ENCODE assay signal across 15 mouse cellular contexts in the genomic region with DNA sequence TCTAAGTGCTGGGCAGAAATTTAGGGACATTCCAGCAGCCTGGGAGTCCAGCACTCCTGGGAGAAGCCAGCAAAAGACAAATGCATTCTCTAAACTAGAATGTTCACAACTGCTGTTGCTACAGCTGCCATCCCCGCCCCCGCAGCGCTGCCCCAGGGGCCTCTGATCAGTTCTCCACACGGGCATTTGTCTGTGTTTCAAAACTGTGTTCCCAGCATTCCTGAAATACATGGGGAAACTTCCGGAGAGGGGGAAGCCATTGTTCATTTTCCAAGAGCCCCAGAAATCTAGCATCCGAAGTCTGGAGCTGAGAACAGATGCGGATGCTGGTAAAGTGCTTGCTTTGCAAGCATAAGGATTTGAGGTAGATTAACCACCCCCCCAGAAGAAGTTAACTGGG. TPM values are rescaled to one million over a fixed set of nuclear protein-coding genes. Genes with fewer than 3 reads are reported as not detected.
A peak's percentile ranks its signal among the peaks of the same experiment; 100 is the strongest.
DNase-seq lines count a peak whose midpoint lies in the region; ATAC-seq and TF ChIP-seq lines count a peak whose summit lies in the region.
"Had no signal": no experiment of that assay in that cellular context is flagged by ENCODE, and none has a peak within 500 bp of the region (broad histone marks: within the 10 kb centered on the region; RNA-seq: fewer than 3 reads in every experiment).

No protein-coding gene starts in this region.

- TF ChIP-seq CTCF in heart, postnatal 0 days (IDR thresholded peaks at IDR 0.05; ENCODE audit: low read depth) = no peak
- TF ChIP-seq CTCF in lung, embryonic 14.5 days (IDR thresholded peaks at IDR 0.05; ENCODE audit: low read depth) = no peak
- TF ChIP-seq CTCF in lung, adult 2 months (IDR thresholded peaks at IDR 0.05; ENCODE audit: insufficient read depth, low read length) = no peak

- no peak overlapping the region for H3K27ac ChIP-seq in heart, postnatal 0 days (ENCODE audit: low read depth)
- H3K27ac ChIP-seq in lung, embryonic 14.5 days (ENCODE audit: low read depth) = 0 out of 2 replicates have a peak overlapping the region, but pooled peaks have one; percentile 24
- peak overlapping the region; percentile 83 for H3K27ac ChIP-seq in embryonic facial prominence, embryonic 10.5 days (replicated peaks)
- H3K27ac ChIP-seq: heart, embryonic 15.5 days; lung, embryonic 15.5 days had no signal

- no peak for TF ChIP-seq POLR2A in lung, adult 2 months (IDR thresholded peaks at IDR 0.05; ENCODE audit: borderline replicate concordance, extremely low read depth, low read depth, low read length)
- no peak for TF ChIP-seq POLR2A in myocyte (IDR thresholded peaks at IDR 0.05; ENCODE audit: insufficient read length, low read depth)

- no peaks in the 10 kb centered on the region for H3K79me2 ChIP-seq in myocyte (ENCODE audit: control insufficient read depth, insufficient read depth)

- no peaks in the 10 kb centered on the region for H3K36me3 ChIP-seq in heart, postnatal 0 days (replicated peaks; ENCODE audit: control insufficient read depth, insufficient read depth, low read length)
- H3K36me3 ChIP-seq in lung, embryonic 14.5 days (ENCODE audit: insufficient read depth) = no peaks in the 10 kb centered on the region
- H3K36me3 ChIP-seq in embryonic facial prominence, embryonic 10.5 days (replicated peaks) = no peaks in the 10 kb centered on the region
- no peaks in the 10 kb centered on the region for H3K36me3 ChIP-seq in myocyte (ENCODE audit: control insufficient read depth, insufficient read depth)
- H3K36me3 ChIP-seq: heart, embryonic 15.5 days; lung, embryonic 15.5 days had no signal

- peak; percentile 17 for DNase-seq in heart, postnatal 0 days (ENCODE audit: low spot score)
- no peak for DNase-seq in heart, adult 9 months (ENCODE audit: low spot score in 2 of 2)
- peak; percentile 51 for DNase-seq in lung, embryonic 14.5 days
- DNase-seq in lung, adult 2 months = no peak
- DNase-seq in embryonic facial prominence, embryonic 10.5 days (ENCODE audit: low spot score) = peak; percentile 63
- no peak for DNase-seq in adrenal gland, adult 2 months
- DNase-seq: adrenal gland, postnatal 14 days; midbrain, embryonic 14.5 days; thymus, adult 18-20 months had no signal

- H3ac ChIP-seq in myocyte (ENCODE audit: control insufficient read depth, insufficient read length) = no peak overlapping the region

- WGBS in heart, postnatal 0 days = 35% methylated on average over 7 of the region's 7 CpGs
- 23% methylated on average over 7 of the region's 7 CpGs for WGBS in lung, embryonic 14.5 days
- 40% methylated on average over 7 of the region's 7 CpGs for WGBS in lung, adult 2 months
- 30% methylated on average over 7 of the region's 7 CpGs for WGBS in embryonic facial prominence, embryonic 10.5 days

- TF ChIP-seq EP300 in heart, postnatal 0 days (IDR thresholded peaks at IDR 0.05; ENCODE audit: low read depth) = no peak

- no peak overlapping the region for H3K4me2 ChIP-seq in heart, postnatal 0 days (ENCODE audit: low read depth, low read length)
- H3K4me2 ChIP-seq in lung, embryonic 14.5 days = no peak overlapping the region
- peak overlapping the region; percentile 42 for H3K4me2 ChIP-seq in myocyte (ENCODE audit: low read depth)
- H3K4me2 ChIP-seq: heart, embryonic 15.5 days; lung, embryonic 15.5 days had no signal

- no peak overlapping the region for H3K4me3 ChIP-seq in heart, postnatal 0 days (ENCODE audit: low read depth, low read length)
- no peak overlapping the region for H3K4me3 ChIP-seq in lung, embryonic 14.5 days (ENCODE audit: low read depth, low read length)
- H3K4me3 ChIP-seq in lung, adult 2 months (replicated peaks; ENCODE audit: extremely low read depth, low read depth, low read length) = no peak overlapping the region
- H3K4me3 ChIP-seq in embryonic facial prominence, embryonic 10.5 days = no peak overlapping the region; the same call in 1 of the 2 replicates
- no peak overlapping the region for H3K4me3 ChIP-seq in myocyte
- H3K4me3 ChIP-seq: heart, embryonic 15.5 days; lung, embryonic 15.5 days had no signal

- ATAC-seq in heart, postnatal 0 days (ENCODE audit: insufficient read depth, low read depth) = no peak
- no peak for ATAC-seq in lung, embryonic 14.5 days (ENCODE audit: insufficient read depth)
- ATAC-seq: forebrain, embryonic 16.5 days; Patski had no signal

- no peaks in the 10 kb centered on the region for H3K9me3 ChIP-seq in heart, postnatal 0 days (replicated peaks; ENCODE audit: control insufficient read depth, low read length)
- no peaks in the 10 kb centered on the region for H3K9me3 ChIP-seq in lung, embryonic 14.5 days (ENCODE audit: low read depth, low read length)
- H3K9me3 ChIP-seq in embryonic facial prominence, embryonic 10.5 days = no peaks in the 10 kb centered on the region
- H3K9me3 ChIP-seq: heart, embryonic 15.5 days; lung, embryonic 15.5 days had no signal

- H3K27me3 ChIP-seq in heart, postnatal 0 days (ENCODE audit: control insufficient read depth, insufficient read depth, low read length) = peaks cover 39% of the 10 kb centered on the region
- H3K27me3 ChIP-seq in lung, embryonic 14.5 days (ENCODE audit: insufficient read depth, low read length) = peaks cover 19% of the 10 kb centered on the region
- peaks cover 27% of the 10 kb centered on the region for H3K27me3 ChIP-seq in embryonic facial prominence, embryonic 10.5 days (replicated peaks; ENCODE audit: low read depth, poor library complexity, severe bottlenecking)
- H3K27me3 ChIP-seq in myocyte (ENCODE audit: control insufficient read depth, insufficient read depth, insufficient read length) = peaks cover 9% of the 10 kb centered on the region

- peaks cover 11% of the 10 kb centered on the region; the same call in 1 of the 2 replicates for H3K4me1 ChIP-seq in heart, postnatal 0 days (ENCODE audit: control insufficient read depth, insufficient read depth)
- H3K4me1 ChIP-seq in lung, embryonic 14.5 days (ENCODE audit: insufficient read depth) = peaks cover 6% of the 10 kb centered on the region; the same call in 1 of the 2 replicates
- H3K4me1 ChIP-seq in lung, adult 2 months (ENCODE audit: control insufficient read depth, insufficient read depth, low read length) = no peaks in the 10 kb centered on the region
- H3K4me1 ChIP-seq in embryonic facial prominence, embryonic 10.5 days = peaks cover 49% of the 10 kb centered on the region

- no peak overlapping the region for H3K9ac ChIP-seq in heart, postnatal 0 days (replicated peaks; ENCODE audit: low read depth, low read length)
- no peak overlapping the region for H3K9ac ChIP-seq in lung, embryonic 14.5 days
- H3K9ac ChIP-seq: heart, embryonic 15.5 days; lung, embryonic 15.5 days had no signal

TF ChIP-seq in myocyte, 11 proteins besides CTCF, POLR2A, EP300 and RAD21:
- TF ChIP-seq MYOD1 (IDR thresholded peaks at IDR 0.05; ENCODE audit: control insufficient read depth in 1 of 3, insufficient read length in 2 of 3, low read depth in 2 of 3) (peak in 2 of 3 experiments; percentile 89 to 94), REST (IDR thresholded peaks at IDR 0.05; ENCODE audit: insufficient read depth, insufficient read length) (no peak), TCF3 (IDR thresholded peaks at IDR 0.05; ENCODE audit: insufficient read length, low read depth) (peak; percentile 28), MYOG (IDR thresholded peaks at IDR 0.05; ENCODE audit: control insufficient read depth in 1 of 3, insufficient read depth in 1 of 3, insufficient read length in 2 of 3, low read depth in 2 of 3) (peak in 2 of 3 experiments; percentile 61 to 90), TCF12 (IDR thresholded peaks at IDR 0.05; ENCODE audit: insufficient read depth, poor library complexity, severe bottlenecking) (peak; percentile 59), SRF (IDR thresholded peaks at IDR 0.05; ENCODE audit: control insufficient read depth, insufficient read length, low read depth) (no peak)

RNA-seq across cellular contexts. Expression of a gene that starts 3.9 kb away (rescaled TPM):
- total RNA-seq in heart, postnatal 0 days (2014; rRNA removed; ENCODE audit: low replicate concordance) = 8.1 and 9.9 TPM in 2 replicates
- 4.1 and 5.4 TPM in 2 replicates for polyA plus RNA-seq in heart, postnatal 0 days (2015; fragmentation: Nextera tagmentation; extraction: Ambion mirVana)
- 9.0 and 11.7 TPM in 2 replicates for polyA plus RNA-seq in lung, embryonic 14.5 days (2014; fragmentation: Nextera tagmentation; extraction: Ambion mirVana)
- 1.5 and 2.0 TPM in 2 replicates for polyA plus RNA-seq in lung, adult 2 months (2012; rRNA removed)
- polyA plus RNA-seq in embryonic facial prominence, embryonic 10.5 days (2016; fragmentation: Nextera tagmentation; extraction: Ambion mirVana) = 103 and 118 TPM in 2 replicates
- 1.00 TPM for polyA plus RNA-seq in myocyte (2012; fragmentation: generic; extraction: Trizol)
- total RNA-seq in adrenal gland, adult 2 months (2021) = not detected
- polyA plus RNA-seq in adrenal gland, adult 2 months (2012; rRNA removed) = 0.20 and 0.26 TPM in 2 replicates
- total RNA-seq: common myeloid progenitor, adult 5-6 weeks had no signal

RNA-seq across cellular contexts. Expression of a gene that starts 21.0 kb away (rescaled TPM):
- total RNA-seq in heart, postnatal 0 days (2014; rRNA removed; ENCODE audit: low replicate concordance) = 7.0 and 18.3 TPM in 2 replicates
- polyA plus RNA-seq in heart, postnatal 0 days (2015; fragmentation: Nextera tagmentation; extraction: Ambion mirVana) = 23.3 and 27.2 TPM in 2 replicates
- 72.2 and 78.1 TPM in 2 replicates for polyA plus RNA-seq in lung, embryonic 14.5 days (2014; fragmentation: Nextera tagmentation; extraction: Ambion mirVana)
- 10.8 and 13.4 TPM in 2 replicates for polyA plus RNA-seq in lung, adult 2 months (2012; rRNA removed)
- 77.9 and 86.1 TPM in 2 replicates for polyA plus RNA-seq in embryonic facial prominence, embryonic 10.5 days (2016; fragmentation: Nextera tagmentation; extraction: Ambion mirVana)
- polyA plus RNA-seq in myocyte (2012; fragmentation: generic; extraction: Trizol) = 19.6 TPM
- 10 to 100 TPM; 29.0 to 42.0 TPM for total RNA-seq in adrenal gland, adult 2 months (2021)
- 6.8 and 7.7 TPM in 2 replicates for polyA plus RNA-seq in adrenal gland, adult 2 months (2012; rRNA removed)

Comparison
In these comparisons a context has a peak if more than half of its experiments do, and no peak if none do; other contexts are left out.
1. DNase-seq: peak in heart, postnatal 0 days (single experiment), lung, embryonic 14.5 days (single experiment) and embryonic facial prominence, embryonic 10.5 days (single experiment); none in heart, adult 9 months (0 of 2), lung, adult 2 months (single experiment) and adrenal gland, adult 2 months (single experiment).